Mouse (Mus musculus) embryo, embryonic 9.5 days (tissue): ENCODE measurements around the gene Esam.

ENCODE experiments used
- DNase-seq: peaks from one replicate; pipeline ENCODE4 v3.0.0-alpha.2; 2017; ENCODE audit errors: extremely low spot score

The Esam gene

DNA sequence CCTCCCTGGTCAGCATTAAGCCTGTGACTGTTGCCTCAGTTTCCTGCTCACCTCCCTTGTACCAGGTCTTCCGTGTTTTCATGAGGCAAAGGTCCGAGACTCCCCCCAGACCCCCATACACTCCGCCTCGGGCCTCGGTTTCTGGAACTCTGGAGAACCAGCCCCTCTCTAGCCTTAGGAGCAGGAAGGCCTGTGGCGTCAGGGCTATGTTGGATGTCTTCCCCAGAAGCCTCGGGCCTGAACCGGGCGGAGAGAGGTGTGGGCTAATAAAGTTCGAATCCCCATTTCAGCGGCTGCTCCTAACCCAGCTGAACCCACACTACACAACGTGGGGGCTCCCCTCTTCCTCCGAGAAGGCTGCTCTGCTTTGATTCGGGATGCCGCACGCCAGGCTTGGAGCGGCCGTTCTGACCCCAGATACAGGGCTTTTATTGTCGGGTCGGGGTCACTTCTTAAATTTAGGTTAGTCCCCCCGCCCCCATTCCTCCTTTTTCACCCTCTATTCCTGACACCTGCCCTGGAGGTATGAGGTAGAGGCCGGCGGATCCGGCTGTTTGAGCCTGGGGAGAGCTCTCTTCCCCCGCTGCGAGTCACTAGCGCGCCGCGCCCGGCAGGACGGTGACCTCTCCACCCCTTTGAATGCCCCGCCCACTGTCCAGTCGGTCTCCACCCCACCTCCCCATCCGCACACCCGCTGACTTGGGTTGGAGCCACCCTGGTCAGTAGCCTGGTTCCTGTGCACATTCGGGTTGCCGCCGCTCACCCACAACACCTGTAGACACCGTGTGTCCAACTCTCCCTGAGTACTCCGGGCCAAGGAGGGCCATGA, at the start of gene Esam:
Gene Esam, plus strand, starts transcription at position 683 of the 829 bp plus-strand sequence.
- DNase-seq, result peak; percentile 65

DNA sequence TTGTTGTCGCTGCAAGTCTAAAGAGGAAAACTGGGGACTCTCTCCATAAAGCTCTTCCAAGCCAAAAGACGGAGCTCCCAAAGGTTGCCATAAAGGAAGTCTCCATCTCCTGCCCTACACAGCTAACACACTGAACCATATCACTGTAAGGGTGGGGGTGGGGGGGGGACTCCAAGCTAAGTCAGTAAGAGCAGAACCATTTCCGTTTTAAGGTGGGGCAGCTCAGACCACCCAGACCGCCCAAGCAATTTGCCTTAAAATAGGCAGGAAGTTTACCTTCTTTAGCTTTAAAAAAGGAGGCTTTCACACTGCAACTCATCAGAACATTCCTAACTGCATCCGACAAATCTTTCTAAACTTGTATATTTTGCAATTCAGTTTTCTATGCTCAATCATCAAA, 42.7 kb upstream of the Esam start:
- no peak for DNase-seq

DNA sequence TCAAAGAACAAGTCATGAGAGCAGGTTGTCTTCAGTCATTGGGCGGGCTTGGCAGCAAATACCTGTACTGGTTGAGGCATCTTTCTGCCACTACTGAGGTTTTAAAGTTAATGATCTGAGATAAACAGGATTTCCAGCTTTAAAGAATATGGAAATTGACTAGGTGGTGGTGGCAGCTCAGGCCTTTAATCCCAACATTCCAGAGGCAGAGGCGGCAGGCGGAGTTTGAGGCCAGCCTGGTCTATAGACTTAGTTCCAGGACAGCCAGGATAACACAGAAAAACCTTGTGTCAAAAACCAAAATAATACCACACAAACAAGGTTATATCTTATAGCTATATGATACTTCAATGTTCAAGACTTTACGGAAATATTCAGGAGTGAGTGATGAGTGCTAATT, 39.8 kb upstream of the Esam start:
- DNase-seq, result no peak

DNA sequence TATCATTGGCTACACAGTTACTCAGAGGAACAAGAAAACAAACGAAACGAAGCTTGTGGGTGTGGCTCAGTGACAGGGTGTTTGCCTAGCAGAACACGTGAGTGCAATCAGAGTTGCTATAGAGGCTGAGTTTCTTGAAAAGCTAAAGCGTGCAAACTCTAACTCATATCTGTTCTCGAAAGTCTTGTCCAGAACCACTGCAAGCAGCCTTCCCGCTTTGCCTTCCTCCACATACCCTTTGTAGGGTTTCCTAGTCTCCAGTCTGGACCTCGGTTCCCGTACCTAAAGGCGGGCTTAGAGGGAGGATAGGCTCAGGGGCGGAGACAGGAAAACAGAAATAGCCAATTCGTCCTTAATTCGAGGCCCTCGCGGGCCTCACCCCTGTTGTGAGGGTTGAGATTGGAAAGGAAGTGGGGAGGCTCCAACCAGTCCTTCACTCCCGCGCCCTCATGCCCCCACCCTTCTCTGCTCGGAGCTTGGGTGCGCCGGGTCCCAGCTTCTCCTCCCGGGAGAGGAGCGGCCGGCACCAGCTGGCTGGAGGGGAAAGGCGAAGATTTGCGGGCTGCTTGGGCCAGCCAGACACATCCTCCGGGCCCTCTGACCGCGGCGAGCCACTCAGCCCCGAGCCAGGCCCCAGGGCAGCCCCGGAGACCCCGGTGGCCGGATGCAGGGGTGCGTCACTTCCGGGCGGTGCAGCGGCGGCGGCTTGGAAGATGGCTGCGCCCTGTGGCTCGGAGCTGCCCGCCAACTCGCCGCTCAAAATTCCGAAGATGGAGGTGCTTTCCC, 39.1 kb upstream of the Esam start, which contains the start of gene Msantd2:
Gene Msantd2, plus strand, starts transcription at position 709 of the 786 bp plus-strand sequence.
- peak; percentile 93 for DNase-seq

DNA sequence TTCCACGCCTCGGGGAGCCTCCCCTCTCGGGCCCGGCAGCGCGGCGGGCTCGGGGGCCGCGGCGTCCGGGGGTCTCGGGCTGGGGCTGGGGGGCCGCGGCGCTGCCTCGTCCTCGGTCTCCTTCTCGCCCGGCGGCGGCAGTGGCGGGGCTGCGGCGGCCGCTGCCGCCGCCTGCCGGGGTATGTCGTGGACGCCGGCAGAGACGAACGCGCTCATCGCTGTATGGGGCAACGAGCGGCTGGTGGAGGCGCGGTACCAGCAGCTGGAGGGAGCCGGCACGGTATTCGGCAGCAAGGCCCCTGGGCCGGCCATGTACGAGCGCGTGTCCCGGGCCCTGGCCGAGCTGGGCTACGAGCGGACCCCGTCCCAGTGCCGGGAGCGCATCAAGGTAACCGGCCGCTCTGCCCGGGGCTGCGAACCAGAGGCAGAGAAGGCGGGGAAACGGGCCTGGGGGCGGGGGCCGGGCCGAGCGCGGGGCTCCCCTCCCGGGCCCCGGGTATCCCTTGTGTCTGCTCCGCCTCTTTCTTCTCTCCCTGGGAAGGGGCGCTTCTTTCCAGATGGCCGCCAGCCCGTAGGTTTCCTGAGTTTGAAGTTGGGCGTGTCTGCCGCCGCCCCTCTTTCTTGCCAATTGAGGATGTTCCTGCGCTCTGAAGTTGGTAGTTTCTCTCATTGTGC, 38.3 kb upstream of the Esam start:
- peak; percentile 78 for DNase-seq

GRCm38 (mm10) chr9:37495761-37496160, 32.1 kb upstream of the Esam start:
- DNase-seq, result no peak

DNA sequence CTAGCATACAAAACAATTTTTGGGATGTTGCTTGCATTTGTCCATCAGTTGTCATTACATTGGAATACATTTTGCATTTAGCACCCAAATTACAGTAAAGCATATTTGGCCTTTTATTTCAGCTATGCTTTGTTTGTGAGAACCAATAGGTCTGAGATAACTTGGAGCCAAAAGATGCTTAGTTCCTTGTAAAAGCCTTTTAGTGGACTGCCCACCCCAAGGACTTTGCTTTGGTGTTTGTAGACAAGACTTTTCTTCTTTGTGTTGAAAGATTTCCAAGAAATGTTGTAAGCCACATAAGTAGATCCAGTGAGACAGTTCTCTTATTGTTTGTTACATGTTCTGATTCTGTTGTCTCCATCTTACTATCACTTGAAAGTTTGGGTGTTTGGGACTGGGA, 31.6 kb upstream of the Esam start:
- DNase-seq, result no peak

DNA sequence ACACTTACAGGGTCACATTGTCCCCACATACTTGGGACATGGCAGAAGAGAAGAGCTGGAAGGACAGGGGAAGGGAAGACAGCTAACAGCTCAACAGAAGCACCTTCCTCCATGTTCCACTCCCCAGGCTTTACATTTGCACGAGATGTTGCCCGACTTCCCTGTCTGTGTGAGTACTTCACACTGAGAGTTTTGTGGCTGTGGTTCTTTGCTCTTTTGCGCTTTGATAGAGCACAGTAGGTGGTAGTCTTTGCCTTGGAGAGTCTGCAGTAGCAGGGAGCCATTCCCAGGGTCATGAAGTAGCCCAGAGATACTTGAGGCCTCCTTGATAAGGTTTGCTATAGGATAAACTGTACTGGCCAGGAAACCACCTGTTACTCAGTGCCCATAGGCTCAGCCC, 27.7 kb upstream of the Esam start:
- no peak for DNase-seq

- DNase-seq, result no peak
These were observed 26.7 kb upstream of the Esam start for GRCm38 (mm10) chr9:37501170-37501569.

GRCm38 (mm10) chr9:37504348-37504747, 23.5 kb upstream of the Esam start:
- no peak for DNase-seq

- no peak for DNase-seq
These were observed 21.9 kb upstream of the Esam start for GRCm38 (mm10) chr9:37506023-37506422.

DNA sequence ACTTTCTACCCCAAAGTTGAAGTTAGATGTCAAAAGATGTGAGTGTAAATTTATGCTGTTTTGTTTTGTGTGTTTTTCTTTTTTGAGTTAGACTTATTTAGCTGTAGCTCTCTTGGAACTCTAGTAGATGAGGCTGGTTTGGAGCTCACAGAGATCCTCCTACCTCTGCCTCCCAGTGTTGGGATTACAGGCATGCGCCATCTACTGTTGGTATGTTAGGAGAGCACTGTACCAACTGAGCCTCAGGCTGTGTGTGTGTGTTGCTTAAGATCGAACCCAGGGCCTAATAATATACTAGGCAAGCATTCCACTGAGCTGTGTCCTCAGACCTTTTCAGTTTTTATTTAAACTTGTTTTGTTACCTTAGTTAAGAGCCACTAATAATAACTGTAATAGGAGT, 15.8 kb upstream of the Esam start:
- DNase-seq, result no peak

GRCm38 (mm10) chr9:37514456-37514855, 13.4 kb upstream of the Esam start:
- no peak for DNase-seq

- no peak for DNase-seq
These were observed 10.4 kb upstream of the Esam start for GRCm38 (mm10) chr9:37517467-37517866.

DNA sequence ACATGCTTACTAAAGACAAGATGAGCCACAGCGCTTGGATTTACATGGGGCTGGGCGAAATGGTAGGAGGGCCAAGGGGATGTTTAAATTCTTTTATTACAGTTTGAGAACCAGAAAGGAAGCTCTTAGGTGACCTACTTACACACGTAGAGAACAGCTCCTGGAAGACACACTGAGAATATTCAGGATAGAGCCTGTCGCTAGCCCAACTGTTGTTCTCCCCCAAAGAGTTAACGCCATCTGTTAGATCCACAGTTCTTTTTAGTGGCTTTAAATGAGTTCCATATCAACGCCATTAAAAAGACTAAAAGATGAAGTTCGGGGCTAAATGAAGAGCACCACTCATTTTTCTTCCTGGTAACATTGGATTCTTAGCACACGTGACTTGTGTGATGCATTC, 8.9 kb upstream of the Esam start:
- no peak for DNase-seq

- DNase-seq, result no peak
These were observed 7.9 kb upstream of the Esam start for GRCm38 (mm10) chr9:37519995-37520394.

GRCm38 (mm10) chr9:37525461-37525860, 2.4 kb upstream of the Esam start:
- no peak for DNase-seq

DNA sequence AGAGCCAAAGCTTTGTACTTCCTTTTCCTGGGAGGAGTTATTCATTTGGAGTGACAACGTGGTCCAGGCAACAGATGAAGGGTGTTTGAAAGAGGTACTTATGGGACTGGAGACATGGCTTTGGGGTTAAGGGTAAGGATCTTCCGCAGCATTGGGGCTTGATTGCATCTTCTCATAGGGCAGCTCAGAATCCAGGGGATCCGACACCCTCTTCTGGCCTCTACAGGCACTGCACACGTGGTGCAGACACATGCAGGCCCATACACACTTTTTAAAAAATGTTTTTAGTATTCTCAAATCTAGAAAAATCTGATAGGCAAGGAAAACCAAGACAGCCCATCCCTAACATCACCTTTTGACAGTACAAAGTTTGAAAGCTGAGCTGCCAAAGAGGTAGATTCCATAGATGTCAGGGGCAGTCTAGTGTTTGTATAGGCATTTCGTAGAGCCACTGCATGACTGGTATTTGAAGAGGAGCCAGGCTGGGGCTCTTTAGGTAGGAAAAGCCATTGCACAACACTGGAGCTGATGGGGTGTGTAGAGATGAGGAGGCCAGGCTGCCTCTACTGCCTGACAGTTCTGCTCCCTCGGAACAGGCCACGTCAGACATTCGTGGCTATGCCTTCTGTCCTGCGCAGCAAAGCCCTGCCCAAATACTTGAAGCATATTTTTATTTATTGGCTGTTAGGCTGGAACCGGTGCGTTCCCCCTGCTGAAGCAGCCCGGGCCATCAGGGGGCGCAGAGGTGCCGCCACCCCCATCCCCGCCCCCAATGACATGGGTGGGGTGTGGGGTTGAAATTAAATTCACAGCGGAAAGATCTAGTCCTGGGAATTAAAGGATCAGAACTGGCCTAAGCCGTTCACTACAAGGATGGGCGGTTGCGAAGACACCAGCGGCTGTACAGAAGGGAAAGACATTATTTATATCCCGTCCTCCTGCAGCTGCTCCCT, 1.2 kb upstream of the Esam start:
- peak; percentile 31 for DNase-seq

- DNase-seq, result no peak
These were observed 520 bp downstream of the Esam start for GRCm38 (mm10) chr9:37528225-37528970.
